Mouse (Mus musculus) heart, adult 2 months (tissue): Measurements from ENCODE around the gene Peli3.

ENCODE experiments used
- CTCF ChIP-seq: fragments of 200-600 bp; IDR thresholded peaks from 2 replicates; pipeline ENCODE4 v1.8.1; 2022; ENCODE audit warnings: antibody characterized with exemption, mild to moderate bottlenecking, moderate library complexity
- EP300 ChIP-seq: fragments of 200-500 bp; IDR thresholded peaks from 2 replicates; pipeline ENCODE4 v1.6.1; 2011; ENCODE audit warnings: low read depth, low read length, control low read depth; ENCODE audit not compliant: insufficient read depth
- POLR2A ChIP-seq: fragments of 200-500 bp; IDR thresholded peaks from 2 replicates; pipeline ENCODE4 v1.6.1; 2011; ENCODE audit warnings: mild to moderate bottlenecking, low read depth, low read length, control low read depth; ENCODE audit not compliant: insufficient read depth

GRCm38 (mm10) chr19:4961928-4962601, 19.1 kb upstream of the Peli3 start, which contains the start of gene Mrpl11:
- TF ChIP-seq POLR2A (peak; percentile 24), CTCF (peak; percentile 91), EP300 (peak; percentile 82; the same call in 1 of the 2 replicates)
